Comparison of ENCODE assay signal across 9 mouse cellular contexts in genomic region chr10:122054535-122054934, GRCm38 (mm10). TPM values are rescaled to one million over a fixed set of nuclear protein-coding genes. Genes with fewer than 3 reads are reported as not detected.
A peak's percentile ranks its signal among the peaks of the same experiment; 100 is the strongest.
DNase-seq lines count a peak whose midpoint lies in the region; ATAC-seq lines count a peak whose summit lies in the region.
"Had no signal": no experiment of that assay in that cellular context is flagged by ENCODE, and none has a peak within 500 bp of the region (broad histone marks: within the 10 kb centered on the region; RNA-seq: fewer than 3 reads in every experiment).

No protein-coding gene starts in this region.

- H3K4me3 ChIP-seq in hindbrain, embryonic 16.5 days (ENCODE audit: low read length): no peak overlapping the region
- no peak overlapping the region for H3K4me3 ChIP-seq in liver, embryonic 11.5 days (ENCODE audit: low read depth, low read length)
- H3K4me3 ChIP-seq in neural tube, embryonic 12.5 days: no peak overlapping the region
- H3K4me3 ChIP-seq: erythroblast, embryonic 14.5 days had no signal

- no peaks in the 10 kb centered on the region for H3K27me3 ChIP-seq in hindbrain, embryonic 16.5 days (replicated peaks; ENCODE audit: control insufficient read depth, insufficient read depth, low read length)
- no peaks in the 10 kb centered on the region for H3K27me3 ChIP-seq in liver, embryonic 11.5 days (replicated peaks; ENCODE audit: control insufficient read depth, insufficient read depth, low read length)
- no peaks in the 10 kb centered on the region for H3K27me3 ChIP-seq in neural tube, embryonic 12.5 days (replicated peaks)

- ATAC-seq in hindbrain, embryonic 16.5 days: peak; percentile 76; the same call in 1 of the 2 replicates
- ATAC-seq in liver, embryonic 11.5 days (replicated peaks; ENCODE audit: low FRiP score): peak; percentile 73
- ATAC-seq in neural tube, embryonic 12.5 days (ENCODE audit: low FRiP score, low read depth): peak; percentile 53; the same call in 1 of the 2 replicates

- H3K4me2 ChIP-seq in hindbrain, embryonic 16.5 days (ENCODE audit: low read length): no peak overlapping the region
- no peak overlapping the region for H3K4me2 ChIP-seq in liver, embryonic 11.5 days
- no peak overlapping the region for H3K4me2 ChIP-seq in neural tube, embryonic 12.5 days (replicated peaks)

- H3K27ac ChIP-seq in hindbrain, embryonic 16.5 days (ENCODE audit: low read depth, low read length): no peak overlapping the region
- H3K27ac ChIP-seq in liver, embryonic 11.5 days (ENCODE audit: low read depth, low read length): no peak overlapping the region
- no peak overlapping the region for H3K27ac ChIP-seq in neural tube, embryonic 12.5 days

- H3K4me1 ChIP-seq in hindbrain, embryonic 16.5 days (ENCODE audit: control insufficient read depth, insufficient read depth, low read depth, low read length): no peaks in the 10 kb centered on the region
- H3K4me1 ChIP-seq in liver, embryonic 11.5 days (replicated peaks; ENCODE audit: control insufficient read depth, insufficient read depth, low read length): no peaks in the 10 kb centered on the region
- H3K4me1 ChIP-seq in neural tube, embryonic 12.5 days: no peaks in the 10 kb centered on the region

- 12% methylated on average over 8 of the region's 8 CpGs for WGBS in hindbrain, embryonic 16.5 days
- 6% methylated on average over 8 of the region's 8 CpGs for WGBS in liver, embryonic 11.5 days
- WGBS in neural tube, embryonic 12.5 days: 14% methylated on average over 8 of the region's 8 CpGs

- H3K36me3 ChIP-seq in hindbrain, embryonic 16.5 days (ENCODE audit: control insufficient read depth, insufficient read depth, low read length): no peaks in the 10 kb centered on the region
- H3K36me3 ChIP-seq in liver, embryonic 11.5 days (ENCODE audit: control insufficient read depth, insufficient read depth, low read length): no peaks in the 10 kb centered on the region
- H3K36me3 ChIP-seq in neural tube, embryonic 12.5 days: no peaks in the 10 kb centered on the region

- DNase-seq in ovary, postnatal 36 days (ENCODE audit: low spot score): peak; percentile 45
- DNase-seq in ovary, postnatal 14 days (ENCODE audit: low spot score): no peak
- DNase-seq in c-Kit-positive CD71-positive TER-119-positive erythroid progenitor cells, embryonic 14.5 days (ENCODE audit: low spot score): peak; percentile 42
- DNase-seq in forelimb bud, embryonic 11.5 days (ENCODE audit: low read depth, low spot score): peak; percentile 72
- peak; percentile 55 for DNase-seq in liver, embryonic 11.5 days (ENCODE audit: low spot score)
- peak; percentile 78 for DNase-seq in thymus, postnatal 14 days

- no peak overlapping the region for H3K9ac ChIP-seq in hindbrain, embryonic 16.5 days (ENCODE audit: low read depth, low read length)
- H3K9ac ChIP-seq in liver, embryonic 11.5 days (ENCODE audit: low read depth, low read length): no peak overlapping the region
- no peak overlapping the region for H3K9ac ChIP-seq in neural tube, embryonic 12.5 days

- no peaks in the 10 kb centered on the region for H3K9me3 ChIP-seq in hindbrain, embryonic 16.5 days (ENCODE audit: control insufficient read depth, low read length)
- H3K9me3 ChIP-seq in liver, embryonic 11.5 days (ENCODE audit: control insufficient read depth, low read length): no peaks in the 10 kb centered on the region
- H3K9me3 ChIP-seq in neural tube, embryonic 12.5 days: no peaks in the 10 kb centered on the region

RNA-seq across cellular contexts. Expression of gene Srgap1, which starts 7.4 kb away (rescaled TPM):
- 28.5 and 29.2 TPM in 2 replicates for polyA plus RNA-seq in hindbrain, embryonic 16.5 days (2015; fragmentation: Nextera tagmentation; extraction: Ambion mirVana)
- polyA plus RNA-seq in liver, embryonic 11.5 days (2014; fragmentation: Nextera tagmentation; extraction: Ambion mirVana): 2.8 and 3.8 TPM in 2 replicates
- polyA plus RNA-seq in neural tube, embryonic 12.5 days (2016; fragmentation: Nextera tagmentation; extraction: Ambion mirVana): 27.5 and 31.8 TPM in 2 replicates

RNA-seq across cellular contexts. Expression of gene Rxylt1, which starts 42.6 kb away (rescaled TPM):
- polyA plus RNA-seq in hindbrain, embryonic 16.5 days (2015; fragmentation: Nextera tagmentation; extraction: Ambion mirVana): 45.2 and 45.6 TPM in 2 replicates
- 39.7 and 41.2 TPM in 2 replicates for polyA plus RNA-seq in liver, embryonic 11.5 days (2014; fragmentation: Nextera tagmentation; extraction: Ambion mirVana)
- polyA plus RNA-seq in neural tube, embryonic 12.5 days (2016; fragmentation: Nextera tagmentation; extraction: Ambion mirVana): 38.5 and 43.2 TPM in 2 replicates
